Mouse (Mus musculus): Measurements from ENCODE around the gene Vav1. TPM values are rescaled to one million over a fixed set of nuclear protein-coding genes. Genes with fewer than 3 reads are reported as not detected.

Vav1 gene
- total and polyA plus RNA-seq, 3 experiments, result 1.9 to 2.2 (median 2.0) TPM

DNA sequence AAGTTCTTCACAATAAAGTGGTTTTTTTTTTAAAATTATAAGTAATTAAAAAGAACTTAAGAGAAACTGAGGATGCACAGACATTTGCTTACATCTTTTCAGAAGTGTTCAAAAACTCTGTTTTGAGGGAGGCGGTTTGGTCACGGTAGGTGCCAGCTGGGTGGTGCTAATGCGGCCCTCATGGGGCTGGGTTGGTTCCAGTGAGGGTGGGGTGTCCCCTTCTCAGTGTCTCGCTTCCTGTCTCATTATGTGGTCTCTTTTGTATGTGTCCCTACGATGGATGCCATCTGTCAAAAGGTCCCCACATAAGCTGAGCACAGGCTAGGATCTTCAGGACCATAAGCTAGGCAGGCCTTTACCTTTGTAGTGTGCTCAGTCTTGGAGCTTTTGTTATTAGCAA is 70.2 kb downstream of the Vav1 start:
- Histone ChIP-seq H3K27ac (no peak overlapping the region), H3K79me2 (replicated peaks; ENCODE audit: control insufficient read depth, insufficient read depth, low read length) (no peaks in the 10 kb centered on the region), H3K27me3 (ENCODE audit: control insufficient read depth, insufficient read depth, low read length) (no peaks in the 10 kb centered on the region), H3K36me3 (ENCODE audit: control insufficient read depth, insufficient read depth, low read length) (no peaks in the 10 kb centered on the region), H3K9ac (ENCODE audit: low read depth, low read length) (no peak overlapping the region), H3K4me3 (no peak overlapping the region), H3K4me1 (ENCODE audit: control insufficient read depth, insufficient read depth, low read length) (no peaks in the 10 kb centered on the region)
- WGBS, result 72% methylated on average over 5 of the region's 5 CpGs
- no peak for TF ChIP-seq CTCF (IDR thresholded peaks at IDR 0.05)
- intact Hi-C loops (cut with DNase I), result no loop called here
- peak in 1 of 2 experiments; percentile 30 for DNase-seq

- H3K4me3 ChIP-seq, result no peak overlapping the region
- H3K9ac ChIP-seq (ENCODE audit: low read depth, low read length), result no peak overlapping the region
- WGBS, result 79% methylated on average over 5 of the region's 5 CpGs
- H3K27ac ChIP-seq, result no peak overlapping the region
- TF ChIP-seq POLR2A (IDR thresholded peaks at IDR 0.05; ENCODE audit: insufficient read depth, low read depth, low read length) (no peak), EP300 (IDR thresholded peaks at IDR 0.05; ENCODE audit: insufficient read depth, low read depth, low read length) (no peak)
- intact Hi-C loops (cut with DNase I), result no loop called here
- no peaks in the 10 kb centered on the region for H3K36me3 ChIP-seq (ENCODE audit: control insufficient read depth, insufficient read depth, low read length)
- H3K27me3 ChIP-seq (ENCODE audit: control insufficient read depth, insufficient read depth, low read length), result no peaks in the 10 kb centered on the region
- no peaks in the 10 kb centered on the region for H3K79me2 ChIP-seq (replicated peaks; ENCODE audit: control insufficient read depth, insufficient read depth, low read length)
- no peaks in the 10 kb centered on the region for H3K4me1 ChIP-seq (ENCODE audit: control insufficient read depth, insufficient read depth, low read length)
- no peak for DNase-seq
Observed at GRCm38 (mm10) chr17:57350212-57350611, 71.3 kb downstream of the Vav1 start.

DNA sequence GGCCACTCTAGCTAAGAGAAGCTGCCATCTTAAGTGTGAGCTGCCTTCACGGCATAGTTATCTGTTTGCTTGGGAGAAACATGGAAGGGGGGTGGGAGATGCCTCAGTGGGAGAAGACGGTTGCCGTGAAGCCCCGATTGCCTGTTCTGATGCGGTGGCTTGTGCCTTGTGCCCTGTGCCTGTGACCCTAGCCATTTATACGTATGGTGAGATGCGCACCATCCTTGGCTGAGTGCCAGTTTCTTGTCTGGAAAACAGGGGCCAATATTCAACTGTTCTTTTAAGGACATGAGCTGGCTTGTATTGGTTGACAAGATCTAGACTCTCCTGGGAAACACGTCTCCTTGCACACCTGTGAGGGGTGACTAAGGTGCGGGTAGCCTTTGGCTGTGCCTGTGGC is 72.2 kb downstream of the Vav1 start:
- H3K27me3 ChIP-seq (ENCODE audit: control insufficient read depth, insufficient read depth, low read length), result no peaks in the 10 kb centered on the region
- no peak for TF ChIP-seq POLR2A (IDR thresholded peaks at IDR 0.05; ENCODE audit: insufficient read depth, low read depth, low read length)
- TF ChIP-seq CTCF (IDR thresholded peaks at IDR 0.05), result no peak
- TF ChIP-seq EP300 (IDR thresholded peaks at IDR 0.05; ENCODE audit: insufficient read depth, low read depth, low read length), result no peak
- intact Hi-C loops (cut with DNase I), result no loop called here
- H3K4me3 ChIP-seq, result no peak overlapping the region
- no peaks in the 10 kb centered on the region for H3K4me1 ChIP-seq (ENCODE audit: control insufficient read depth, insufficient read depth, low read length)
- no peak for DNase-seq
- H3K36me3 ChIP-seq (ENCODE audit: control insufficient read depth, insufficient read depth, low read length), result no peaks in the 10 kb centered on the region
- WGBS, result 88% methylated on average over 9 of the region's 9 CpGs
- no peak overlapping the region for H3K27ac ChIP-seq
- no peak overlapping the region for H3K9ac ChIP-seq (ENCODE audit: low read depth, low read length)
- H3K79me2 ChIP-seq (replicated peaks; ENCODE audit: control insufficient read depth, insufficient read depth, low read length), result no peaks in the 10 kb centered on the region

DNA sequence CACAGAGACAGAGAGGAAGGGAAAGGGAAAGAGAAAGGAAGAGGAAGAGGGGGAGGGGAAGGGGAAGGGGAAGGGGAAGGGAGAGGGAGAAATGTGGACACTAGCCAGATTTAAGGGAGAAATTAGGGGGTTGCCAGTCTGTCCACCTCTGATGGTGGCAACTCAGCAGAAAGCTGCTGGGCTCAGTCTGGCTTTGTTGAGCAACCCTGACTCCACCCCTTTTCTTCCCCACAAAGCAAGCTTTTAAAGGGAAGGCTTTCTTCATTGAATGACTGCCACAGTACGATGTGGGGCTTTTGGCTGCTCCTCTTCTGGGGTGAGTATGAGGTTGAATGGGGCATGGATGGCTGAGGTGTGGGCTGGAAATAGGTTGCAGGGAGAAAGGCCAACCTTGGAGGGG is 79.5 kb downstream of the Vav1 start, which contains the start of gene Adgre1:
Gene Adgre1 (plus strand): TSS at position 251 of the 400 bp plus-strand sequence.
- H3K79me2 ChIP-seq (replicated peaks; ENCODE audit: control insufficient read depth, insufficient read depth, low read length), result no peaks in the 10 kb centered on the region
- TF ChIP-seq EP300 (IDR thresholded peaks at IDR 0.05; ENCODE audit: insufficient read depth, low read depth, low read length), result no peak
- no peak; the same call in 1 of the 2 replicates for TF ChIP-seq POLR2A (IDR thresholded peaks at IDR 0.05; ENCODE audit: insufficient read depth, low read depth, low read length)
- TF ChIP-seq CTCF (IDR thresholded peaks at IDR 0.05), result no peak
- H3K4me1 ChIP-seq (ENCODE audit: control insufficient read depth, insufficient read depth, low read length), result no peaks in the 10 kb centered on the region
- no peak within 1 kb of the TSS for H3K9ac ChIP-seq (ENCODE audit: low read depth, low read length)
- no peaks in the 10 kb centered on the region for H3K27me3 ChIP-seq (ENCODE audit: control insufficient read depth, insufficient read depth, low read length)
- H3K4me3 ChIP-seq, result no peak within 1 kb of the TSS
- DNase-seq, result peak in 1 of 2 experiments; percentile 44
- whole genome bisulfite sequencing, result 32% methylated on average over 1 of the region's 1 CpGs
- intact Hi-C loops (cut with DNase I), result no loop called here
- no peak within 1 kb of the TSS for H3K27ac ChIP-seq
- no peaks in the 10 kb centered on the region for H3K36me3 ChIP-seq (ENCODE audit: control insufficient read depth, insufficient read depth, low read length)

DNA sequence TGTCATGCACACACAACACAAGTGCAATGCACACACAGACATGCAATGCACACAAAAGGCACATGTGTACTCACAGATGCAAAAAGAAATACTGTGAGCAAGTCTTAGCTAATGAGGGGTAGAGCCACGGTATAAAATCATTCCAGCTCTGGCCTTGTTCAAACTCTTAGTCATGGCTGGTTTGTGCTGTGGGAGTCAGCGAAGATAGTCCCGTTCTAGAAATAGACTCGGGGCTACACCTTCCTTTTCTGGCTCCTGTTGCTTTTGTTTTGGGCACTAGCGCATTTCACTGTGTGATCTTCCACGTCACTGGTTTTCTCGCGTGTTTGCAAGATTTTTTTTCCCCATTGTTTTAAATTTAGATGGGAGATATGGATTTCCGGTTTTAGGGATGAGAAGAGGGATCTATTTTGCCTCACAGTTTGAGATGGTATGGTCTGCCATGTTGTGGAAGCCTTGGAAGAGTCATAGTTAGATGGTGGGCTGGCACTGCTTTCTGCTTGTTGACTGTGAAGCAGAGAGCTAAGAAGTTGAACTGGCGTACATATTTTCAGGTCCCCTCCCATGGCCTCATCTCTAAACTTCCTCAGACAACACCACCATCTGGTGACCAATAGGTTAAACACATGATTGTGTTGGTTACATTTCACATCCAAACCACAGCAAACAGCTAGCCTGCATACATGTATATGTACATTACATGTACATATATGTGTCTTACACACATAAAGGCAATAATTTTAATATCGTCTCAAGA is 80.8 kb downstream of the Vav1 start:
- Histone ChIP-seq H3K27me3 (ENCODE audit: control insufficient read depth, insufficient read depth, low read length) (no peaks in the 10 kb centered on the region), H3K4me1 (ENCODE audit: control insufficient read depth, insufficient read depth, low read length) (no peaks in the 10 kb centered on the region), H3K27ac (no peak overlapping the region), H3K36me3 (ENCODE audit: control insufficient read depth, insufficient read depth, low read length) (no peaks in the 10 kb centered on the region), H3K4me3 (no peak overlapping the region), H3K79me2 (replicated peaks; ENCODE audit: control insufficient read depth, insufficient read depth, low read length) (no peaks in the 10 kb centered on the region), H3K9ac (ENCODE audit: low read depth, low read length) (no peak overlapping the region)
- intact Hi-C loops (cut with DNase I), result no loop called here
- TF ChIP-seq EP300 (IDR thresholded peaks at IDR 0.05; ENCODE audit: insufficient read depth, low read depth, low read length) (no peak), CTCF (IDR thresholded peaks at IDR 0.05) (no peak), POLR2A (IDR thresholded peaks at IDR 0.05; ENCODE audit: insufficient read depth, low read depth, low read length) (no peak)
- WGBS, result 65% methylated on average over 11 of the region's 11 CpGs
- no peak for DNase-seq

Other genes starting within 250 kb of the Vav1 start
- 10 to 100 TPM; 42.6 to 44.5 TPM for gene Khsrp, start 247.6 kb upstream of the Vav1 start, total RNA-seq (2021)
- 35.7 and 36.5 TPM in 2 replicates for gene Khsrp, start 247.6 kb upstream of the Vav1 start, polyA plus RNA-seq (2012; rRNA removed)
- gene Slc25a41, start 237.4 kb upstream of the Vav1 start, total RNA-seq (2021), result not detected
- gene Slc25a41, start 237.4 kb upstream of the Vav1 start, polyA plus RNA-seq (2012; rRNA removed), result 0.18 TPM in 1 of 2 replicates, not detected in the other
- gene Crb3, start 220.0 kb upstream of the Vav1 start, total RNA-seq (2021), result not detected
- 0.26 and 1.2 TPM in 2 replicates for gene Crb3, start 220.0 kb upstream of the Vav1 start, polyA plus RNA-seq (2012; rRNA removed)
- 10 to 100 TPM; 63.5 to 70.9 TPM for gene Slc25a23, start 219.2 kb upstream of the Vav1 start, total RNA-seq (2021)
- gene Slc25a23, start 219.2 kb upstream of the Vav1 start, polyA plus RNA-seq (2012; rRNA removed), result 67.5 and 72.4 TPM in 2 replicates
- gene Dennd1c, start 200.6 kb upstream of the Vav1 start, total RNA-seq (2021), result 1 to 10 TPM; 1.1 to 2.0 TPM
- 5.1 and 6.0 TPM in 2 replicates for gene Dennd1c, start 200.6 kb upstream of the Vav1 start, polyA plus RNA-seq (2012; rRNA removed)
- gene Tubb4a, start 191.3 kb upstream of the Vav1 start, total RNA-seq (2021), result 1 to 10 TPM; 1.5 to 2.7 TPM
- gene Tubb4a, start 191.3 kb upstream of the Vav1 start, polyA plus RNA-seq (2012; rRNA removed), result 4.0 and 6.1 TPM in 2 replicates
- gene Tnfsf9, start 173.8 kb upstream of the Vav1 start, total RNA-seq (2021), result under 1 TPM; 0.26 to 0.80 TPM
- gene Tnfsf9, start 173.8 kb upstream of the Vav1 start, polyA plus RNA-seq (2012; rRNA removed), result 0.67 and 1.2 TPM in 2 replicates
- not detected for gene Cd70, start 129.3 kb upstream of the Vav1 start, total RNA-seq (2021)
- not detected in 2 replicates for gene Cd70, start 129.3 kb upstream of the Vav1 start, polyA plus RNA-seq (2012; rRNA removed)
- gene Tnfsf14, start 84.9 kb upstream of the Vav1 start, total RNA-seq (2021), result under 1 TPM; 0.11 to 0.13 TPM
- 0.18 TPM in 2 replicates for gene Tnfsf14, start 84.9 kb upstream of the Vav1 start, polyA plus RNA-seq (2012; rRNA removed)
- 10 to 100 TPM; 91.5 to 91.6 TPM for gene C3, start 51.0 kb upstream of the Vav1 start, total RNA-seq (2021)
- 119 and 160 TPM in 2 replicates for gene C3, start 51.0 kb upstream of the Vav1 start, polyA plus RNA-seq (2012; rRNA removed)
- gene Gpr108, start 30.7 kb upstream of the Vav1 start, total RNA-seq (2021), result 10 to 100 TPM; 27.8 to 32.7 TPM
- 37.9 and 48.3 TPM in 2 replicates for gene Gpr108, start 30.7 kb upstream of the Vav1 start, polyA plus RNA-seq (2012; rRNA removed)
- gene Trip10, start 29.6 kb upstream of the Vav1 start, total RNA-seq (2021), result 100 to 1,000 TPM; 107 to 128 TPM
- 69.0 and 83.2 TPM in 2 replicates for gene Trip10, start 29.6 kb upstream of the Vav1 start, polyA plus RNA-seq (2012; rRNA removed)
- gene Adgre1, start 79.6 kb downstream of the Vav1 start, total RNA-seq (2021), result 10 to 100 TPM in 1 of 2 experiments, 1 to 10 TPM in 1; 8.6 to 12.6 TPM
- 7.9 and 11.0 TPM in 2 replicates for gene Adgre1, start 79.6 kb downstream of the Vav1 start, polyA plus RNA-seq (2012; rRNA removed)

Measured in heart, adult 2 months (tissue).